Mouse (Mus musculus) common myeloid progenitor, adult 5-6 weeks (primary cell): ENCODE data around the gene Tgm2. TPM values are rescaled to one million over a fixed set of nuclear protein-coding genes. Genes with fewer than 3 reads are reported as not detected.

ENCODE experiments used
- ATAC-seq: replicated peaks from 2 replicates; pipeline ENCODE4 v1.8.0; 2016; ENCODE audit warnings: low read depth, mild to moderate bottlenecking, moderate TSS enrichment, inconsistent platforms; ENCODE audit not compliant: poor library complexity, severe bottlenecking
- total RNA-seq: library from RNA; stranded (forward); fragments of 200-1000, 187-1606 nt; gene quantifications from 2 replicates; pipeline ENCODE4 v1.2.3, GENCODE M21; 2017

Gene Tgm2
- total RNA-seq, 1 experiment from 2014 or later: 5.4 TPM

DNA sequence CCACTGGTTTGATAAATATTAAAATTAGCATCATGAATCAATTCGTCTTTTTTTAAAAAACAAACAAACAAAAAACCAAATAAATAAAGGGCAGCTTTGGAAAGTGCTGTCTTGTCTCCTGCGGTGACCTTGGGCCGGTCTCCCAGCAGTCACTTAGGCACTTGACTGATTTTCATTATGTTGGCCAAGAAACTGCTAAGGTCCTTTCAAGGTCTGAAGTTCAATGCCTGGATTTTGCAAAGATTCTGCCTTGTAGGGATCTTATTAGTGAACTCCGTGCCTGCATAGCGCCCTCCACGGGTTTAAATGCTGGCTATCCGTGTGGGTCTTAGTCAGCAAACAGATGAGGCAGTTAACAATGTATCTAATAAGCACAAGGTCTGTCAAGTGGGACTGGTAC is 67.3 kb downstream of the Tgm2 start:
- no peak for ATAC-seq

DNA sequence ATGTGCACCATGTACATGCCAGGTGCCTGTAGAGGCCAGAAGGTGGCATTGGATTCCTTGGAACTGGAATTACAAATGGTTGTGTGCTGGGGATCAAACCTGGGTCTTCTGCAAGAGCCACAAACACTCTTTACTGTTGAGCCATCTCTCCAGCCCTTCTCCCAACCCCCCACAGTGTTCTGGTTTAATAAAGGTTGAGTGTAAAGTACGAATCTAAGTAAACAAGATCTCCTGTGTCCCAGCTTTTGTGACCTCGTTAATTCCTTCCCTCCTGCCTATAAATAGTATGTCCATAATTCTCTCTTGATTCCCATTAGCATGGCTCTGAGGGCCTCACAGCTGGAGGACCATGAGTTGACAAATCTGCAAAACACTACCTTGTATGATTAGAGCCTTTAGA is 68.3 kb downstream of the Tgm2 start:
- no peak for ATAC-seq

DNA sequence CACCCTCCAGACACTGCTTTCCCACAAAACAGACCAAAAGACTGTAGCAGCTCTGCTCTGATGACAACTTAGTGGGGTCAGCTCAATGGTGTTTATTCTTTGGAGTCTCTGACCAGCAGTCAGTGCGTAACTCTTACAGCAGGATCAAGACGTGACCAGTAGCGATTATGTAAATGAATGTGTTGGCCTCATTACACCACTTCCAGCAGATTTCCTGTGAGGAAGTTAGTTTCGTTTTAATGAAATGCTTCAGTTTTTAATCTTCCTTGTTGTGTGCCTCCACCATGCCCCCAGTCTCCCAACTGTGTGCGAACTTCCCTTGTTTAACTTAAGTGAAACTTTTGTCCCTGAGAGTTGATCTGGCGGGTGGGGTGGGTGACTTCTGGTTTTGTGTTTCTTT is 69.5 kb downstream of the Tgm2 start:
- ATAC-seq: peak; percentile 59

DNA sequence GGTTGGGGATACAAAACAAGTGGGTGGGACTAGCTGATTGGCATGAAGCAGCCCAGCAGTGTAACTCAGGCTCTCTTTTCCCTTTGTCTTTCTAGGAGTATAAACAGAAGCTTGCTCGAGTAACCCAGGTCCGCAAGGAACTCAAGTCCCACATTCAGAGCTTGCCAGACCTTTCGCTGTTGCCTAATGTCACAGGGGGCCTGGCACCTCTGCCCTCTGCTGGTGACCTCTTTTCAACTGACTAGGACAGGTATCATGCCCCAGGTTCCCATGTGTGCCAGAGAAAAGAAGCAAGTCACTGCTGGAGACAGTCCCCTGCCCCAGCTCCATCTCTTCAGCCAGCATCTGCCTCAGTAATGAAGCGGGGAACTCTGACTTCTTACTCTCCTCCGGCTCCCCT is 71.4 kb downstream of the Tgm2 start:
- ATAC-seq: no peak

DNA sequence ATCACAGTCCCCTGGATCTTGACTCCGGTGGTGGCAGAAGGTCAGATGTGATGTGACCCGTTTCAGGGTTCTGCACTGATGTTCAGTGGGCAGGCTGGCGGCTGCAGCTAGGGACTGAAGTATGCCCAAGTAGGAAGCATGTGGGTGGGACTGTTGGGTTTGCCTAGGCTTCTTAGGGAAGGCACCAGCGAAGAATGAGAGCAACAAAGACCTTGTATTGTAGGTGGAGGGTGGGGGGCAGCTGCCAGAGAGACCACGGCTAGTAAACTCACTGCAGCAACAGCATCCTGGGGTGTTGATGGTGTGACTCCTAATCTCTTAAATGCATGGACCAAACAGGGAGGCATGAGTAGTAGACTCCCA is 74.6 kb downstream of the Tgm2 start:
- ATAC-seq: no peak

DNA sequence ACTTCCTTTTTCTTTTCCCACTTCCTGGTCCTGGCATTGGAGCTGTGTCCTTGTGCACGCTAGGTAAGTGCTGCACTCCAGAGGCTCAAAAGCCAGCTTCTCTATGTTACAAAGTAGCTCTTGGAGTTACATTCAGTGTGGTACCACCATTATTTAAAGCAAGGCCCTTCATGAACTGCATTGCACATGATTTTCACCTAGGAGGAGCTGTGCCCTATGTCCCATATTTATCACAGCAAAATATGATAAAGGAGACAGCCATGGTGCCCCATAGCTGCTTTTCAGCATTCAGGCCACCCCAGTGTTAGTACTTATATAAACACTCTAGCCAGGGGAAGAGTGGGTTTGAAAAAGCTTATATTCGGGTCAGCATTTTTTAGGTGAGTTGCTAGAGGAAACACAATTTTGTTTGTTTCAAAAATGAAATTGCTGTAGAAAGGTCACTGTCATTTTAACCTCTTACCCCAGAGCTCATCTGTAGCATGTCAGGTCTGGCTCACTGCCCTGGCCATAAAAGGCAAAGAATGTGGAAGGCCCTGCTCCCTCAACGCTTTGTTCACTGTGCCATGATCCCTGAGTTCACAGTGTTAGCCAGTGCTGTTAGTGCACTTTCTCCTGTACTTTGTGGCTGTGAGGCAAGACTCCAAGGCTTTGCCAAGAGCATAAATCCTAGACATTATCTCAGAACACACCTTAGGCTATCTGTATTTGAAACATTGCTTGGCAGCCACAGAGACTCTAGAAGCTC is 75.2 kb downstream of the Tgm2 start:
- ATAC-seq: no peak

DNA sequence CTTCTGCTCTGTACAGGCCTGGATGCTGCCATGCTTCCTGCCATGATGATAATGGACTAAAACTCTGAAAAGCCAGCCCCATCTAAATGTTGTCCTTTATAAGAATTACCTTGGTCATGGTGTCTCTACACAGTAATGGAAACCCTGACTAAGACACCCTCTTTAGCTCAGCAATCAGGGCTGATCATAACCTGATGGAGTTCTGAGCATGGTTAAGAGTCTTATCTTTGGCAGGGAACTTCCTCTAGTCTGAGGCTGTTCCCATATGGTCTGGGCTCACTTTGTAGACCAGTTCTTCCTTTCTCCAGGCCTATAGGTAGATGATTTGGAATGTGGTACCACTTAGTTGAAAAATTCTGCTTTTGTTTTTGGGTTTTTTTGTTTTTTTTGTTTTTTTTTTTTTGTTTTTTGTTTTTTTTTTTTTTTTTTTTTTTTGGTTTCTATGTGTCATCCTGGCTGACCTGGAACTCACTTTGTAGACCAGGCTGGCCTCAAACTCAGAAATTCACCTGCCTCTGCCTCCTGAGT is 77.7 kb downstream of the Tgm2 start:
- ATAC-seq: no peak

DNA sequence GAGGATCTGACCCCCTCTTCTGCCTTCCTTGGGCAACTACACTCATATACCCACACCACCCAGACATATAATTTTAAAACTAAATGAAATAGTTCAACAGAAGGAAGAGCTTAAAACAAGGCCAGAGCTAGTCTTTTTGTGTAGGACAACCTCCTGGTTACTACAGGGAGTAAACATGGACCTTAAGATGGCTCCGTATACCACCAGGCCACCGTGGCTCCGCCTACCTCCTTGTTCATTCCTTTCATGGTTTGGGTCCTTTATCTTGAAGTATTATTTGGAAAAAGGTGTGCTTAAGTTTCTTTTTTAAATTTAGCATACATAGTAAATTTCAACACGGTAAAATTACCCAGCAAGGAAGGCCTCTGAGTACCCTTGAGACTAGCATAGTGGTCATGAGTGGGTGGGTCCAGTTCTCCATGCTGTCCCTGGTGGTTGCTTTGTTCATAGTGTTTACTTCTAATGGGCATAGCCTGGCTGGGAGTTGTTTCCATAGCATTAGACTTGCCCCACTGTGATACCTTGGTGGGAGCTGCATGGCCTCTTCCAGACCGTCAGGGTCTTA is 78.9 kb downstream of the Tgm2 start:
- ATAC-seq: no peak

DNA sequence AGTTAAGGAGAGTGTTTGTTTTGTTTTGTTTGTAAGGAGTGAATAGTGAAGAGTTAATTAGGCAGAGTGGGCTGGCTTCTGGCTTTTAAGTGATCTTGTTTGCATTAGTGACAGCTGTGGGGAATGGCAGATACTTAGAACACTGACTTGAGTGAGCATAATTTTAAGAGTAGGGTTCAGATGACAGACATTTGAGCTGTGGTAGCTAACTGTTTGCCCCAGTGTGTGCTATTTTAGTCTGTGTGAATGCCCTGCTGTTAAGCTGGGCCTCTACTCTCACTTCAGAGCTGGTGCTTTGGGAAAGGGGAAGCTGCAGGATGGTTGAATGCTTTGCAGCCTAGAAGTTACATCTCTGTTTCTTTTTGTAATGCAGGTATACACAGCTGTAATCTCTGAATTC is 79.8 kb downstream of the Tgm2 start:
- no peak for ATAC-seq

Other genes with a start within 250 kb of the Tgm2 start
- not detected in 2 replicates for gene Vstm2l, start 231.8 kb downstream of the Tgm2 start, total RNA-seq
- 23.9 and 32.5 TPM in 2 replicates for gene Tti1, start 118.0 kb downstream of the Tgm2 start, total RNA-seq
- 21.8 and 35.6 TPM in 2 replicates for gene Rprd1b, start 117.9 kb downstream of the Tgm2 start, total RNA-seq
- gene D630003M21Rik, start 82.8 kb upstream of the Tgm2 start, total RNA-seq: not detected in 2 replicates
- not detected in 2 replicates for gene Bpi, start 111.7 kb upstream of the Tgm2 start, total RNA-seq
- gene Lbp, start 160.1 kb upstream of the Tgm2 start, total RNA-seq: 34.2 and 47.6 TPM in 2 replicates
- gene Snhg11, start 229.2 kb upstream of the Tgm2 start, total RNA-seq: not detected in 2 replicates